Mouse (Mus musculus): ENCODE data around the gene Insl3. TPM values are rescaled to one million over a fixed set of nuclear protein-coding genes. Genes with fewer than 3 reads are reported as not detected.

Insl3 gene
- total RNA-seq, 2 experiments from 2014 or later: 2.6 to 3.4 TPM

Other genes starting within 250 kb of the Insl3 start
- gene Abhd8, start 225.6 kb upstream of the Insl3 start, total RNA-seq (2021): 10 to 100 TPM; 47.1 to 47.3 TPM
- gene Mrpl34, start 224.3 kb upstream of the Insl3 start, total RNA-seq (2021): 10 to 100 TPM; 29.0 to 34.4 TPM
- 10 to 100 TPM; 40.3 to 44.2 TPM for gene Dda1, start 220.0 kb upstream of the Insl3 start, total RNA-seq (2021)
- 10 to 100 TPM; 20.8 to 25.3 TPM for gene Ano8, start 203.3 kb upstream of the Insl3 start, total RNA-seq (2021)
- 10 to 100 TPM; 17.8 to 19.1 TPM for gene Gtpbp3, start 201.1 kb upstream of the Insl3 start, total RNA-seq (2021)
- gene Plvap, start 177.5 kb upstream of the Insl3 start, total RNA-seq (2021): 10 to 100 TPM; 15.9 to 16.6 TPM
- under 1 TPM; 0.47 to 0.83 TPM for gene Ccdc194, start 163.5 kb upstream of the Insl3 start, total RNA-seq (2021)
- 10 to 100 TPM; 18.3 to 20.1 TPM for gene Bst2, start 151.8 kb upstream of the Insl3 start, total RNA-seq (2021)
- gene Mvb12a, start 146.3 kb upstream of the Insl3 start, total RNA-seq (2021): 10 to 100 TPM; 30.3 to 33.1 TPM
- gene Tmem221, start 130.3 kb upstream of the Insl3 start, total RNA-seq (2021): under 1 TPM in 1 of 2 experiments, not detected in 1; 0.21 TPM
- gene Nxnl1, start 122.6 kb upstream of the Insl3 start, total RNA-seq (2021): under 1 TPM; 0.26 to 0.29 TPM
- 10 to 100 TPM; 51.7 to 52.8 TPM for gene Slc27a1, start 120.3 kb upstream of the Insl3 start, total RNA-seq (2021)
- gene Pgls, start 97.0 kb upstream of the Insl3 start, total RNA-seq (2021): 10 to 100 TPM; 71.4 to 72.1 TPM
- gene Fam129c, start 91.6 kb upstream of the Insl3 start, total RNA-seq (2021): 1 to 10 TPM; 1.8 to 2.6 TPM
- gene Colgalt1, start 78.2 kb upstream of the Insl3 start, total RNA-seq (2021): 10 to 100 TPM; 63.9 to 77.4 TPM
- under 1 TPM; 0.22 to 0.47 TPM for gene Unc13a, start 17.5 kb upstream of the Insl3 start, total RNA-seq (2021)
- 1 to 10 TPM; 5.0 to 6.5 TPM for gene Jak3, start 12.9 kb upstream of the Insl3 start, total RNA-seq (2021)
- 1 to 10 TPM; 4.1 to 4.5 TPM for gene B3gnt3, start 12.6 kb downstream of the Insl3 start, total RNA-seq (2021)
- gene Fcho1, start 36.5 kb downstream of the Insl3 start, total RNA-seq (2021): 1 to 10 TPM in 1 of 2 experiments, under 1 TPM in 1; 0.61 to 1.5 TPM
- 1 to 10 TPM; 5.8 to 7.0 TPM for gene Zfp709, start 192.8 kb downstream of the Insl3 start, total RNA-seq (2021)
- gene Zfp882, start 219.4 kb downstream of the Insl3 start, total RNA-seq (2021): 1 to 10 TPM; 3.8 to 4.6 TPM
- 10 to 100 TPM; 19.0 to 22.6 TPM for gene Zfp617, start 219.4 kb downstream of the Insl3 start, total RNA-seq (2021)